Mouse (Mus musculus) heart, adult 2 months (tissue): ENCODE measurements at regions not wholly inside any gene's neighbourhood (a gene's known extent, or its start where the extent isn't known, plus 50 kb on each side); places are given as distances from the start of the nearest gene placed in this dataset.

ENCODE experiments used
- CTCF ChIP-seq: fragments of 200-600 bp; IDR thresholded peaks from 2 replicates; pipeline ENCODE4 v1.8.1; 2022; ENCODE audit warnings: antibody characterized with exemption, mild to moderate bottlenecking, moderate library complexity
- EP300 ChIP-seq: fragments of 200-500 bp; IDR thresholded peaks from 2 replicates; pipeline ENCODE4 v1.6.1; 2011; ENCODE audit warnings: low read depth, low read length, control low read depth; ENCODE audit not compliant: insufficient read depth
- POLR2A ChIP-seq: fragments of 200-500 bp; IDR thresholded peaks from 2 replicates; pipeline ENCODE4 v1.6.1; 2011; ENCODE audit warnings: mild to moderate bottlenecking, low read depth, low read length, control low read depth; ENCODE audit not compliant: insufficient read depth

GRCm38 (mm10) chr10:8130057-8130456, 174.0 kb upstream of the Tab2 start:
- no peak for TF ChIP-seq POLR2A
- TF ChIP-seq CTCF: no peak
- TF ChIP-seq EP300: no peak
